Mouse (Mus musculus) ES-CJ7 (cell line): ENCODE data around the gene Ltbp4.
A peak's percentile ranks its signal among the peaks of the same experiment; 100 is the strongest.

Source experiments
- DNase-seq: peaks from one replicate; pipeline ENCODE4 v3.0.0; 2011; ENCODE audit warnings: low read depth, low spot score

The Ltbp4 gene

GRCm38 (mm10) chr7:27337175-27337853 is at the start of gene Ltbp4:
TSS of gene Ltbp4 (minus strand) at chr7:27337692.
- peak; percentile 86 for DNase-seq

GRCm38 (mm10) chr7:27384731-27385130 is 47.2 kb upstream of the Ltbp4 start:
- DNase-seq: peak; percentile 68

- no peak for DNase-seq
Observed at GRCm38 (mm10) chr7:27384134-27384533, 46.6 kb upstream of the Ltbp4 start.

- DNase-seq: peak; percentile 77
Observed at GRCm38 (mm10) chr7:27383233-27383632, 45.7 kb upstream of the Ltbp4 start.

- DNase-seq: peak; percentile 47
Observed at GRCm38 (mm10) chr7:27381560-27381959, 44.1 kb upstream of the Ltbp4 start.

- peak; percentile 74 for DNase-seq
Observed at GRCm38 (mm10) chr7:27381009-27381408, 43.5 kb upstream of the Ltbp4 start.

GRCm38 (mm10) chr7:27379836-27380235 is 42.3 kb upstream of the Ltbp4 start:
- DNase-seq: no peak

GRCm38 (mm10) chr7:27378431-27378830 is 40.9 kb upstream of the Ltbp4 start:
- peak; percentile 78 for DNase-seq

- DNase-seq: peak; percentile 36
Observed at GRCm38 (mm10) chr7:27375274-27375673, 37.8 kb upstream of the Ltbp4 start.

GRCm38 (mm10) chr7:27371715-27372462 is 34.4 kb upstream of the Ltbp4 start:
- no peak for DNase-seq

- no peak for DNase-seq
Observed at GRCm38 (mm10) chr7:27369111-27369510, 31.6 kb upstream of the Ltbp4 start.

- DNase-seq: peak; percentile 81
Observed at GRCm38 (mm10) chr7:27367976-27368375, 30.5 kb upstream of the Ltbp4 start.

GRCm38 (mm10) chr7:27366082-27366844 is 28.8 kb upstream of the Ltbp4 start:
- peak; percentile 60 for DNase-seq

- DNase-seq: no peak
Observed at GRCm38 (mm10) chr7:27364379-27364778, 26.9 kb upstream of the Ltbp4 start.

GRCm38 (mm10) chr7:27361283-27361946 is 23.9 kb upstream of the Ltbp4 start:
- peak; percentile 100 for DNase-seq

GRCm38 (mm10) chr7:27360749-27361148 is 23.3 kb upstream of the Ltbp4 start:
- DNase-seq: no peak

- DNase-seq: peak; percentile 74
Observed at GRCm38 (mm10) chr7:27359706-27360358, 22.3 kb upstream of the Ltbp4 start.

- peak; percentile 57 for DNase-seq
Observed at GRCm38 (mm10) chr7:27359162-27359561, 21.7 kb upstream of the Ltbp4 start.

- no peak for DNase-seq
Observed at GRCm38 (mm10) chr7:27357595-27357978, 20.1 kb upstream of the Ltbp4 start.

GRCm38 (mm10) chr7:27356861-27357594 is 19.5 kb upstream of the Ltbp4 start, which contains the start of gene Gm20479:
TSS of gene Gm20479 (minus strand) at chr7:27357419.
- no peak for DNase-seq
